Mouse (Mus musculus): ENCODE results near the gene AU018091. TPM values are rescaled to one million over a fixed set of nuclear protein-coding genes. Genes with fewer than 3 reads are reported as not detected.
A peak's percentile ranks its signal among the peaks of the same experiment; 100 is the strongest.
"Not testable (repeated sequence)": the region's sequence is repeated elsewhere in the genome, so short reads cannot be mapped to it uniquely, and the experiment has no call there.

Gene AU018091
- total and polyA plus RNA-seq, 2 experiments from 2014 or later: not detected

GRCm38 (mm10) chr7:3194531-3194930 is 25.5 kb upstream of the AU018091 start:
- no peak overlapping the region for H3K4me2 ChIP-seq (ENCODE audit: low read depth)
- H3K36me3 ChIP-seq (ENCODE audit: insufficient read depth): no peaks in the 10 kb centered on the region
- WGBS: 96% methylated on average over 4 of the region's 4 CpGs
- H3K4me1 ChIP-seq (ENCODE audit: insufficient read depth): no peaks in the 10 kb centered on the region
- H3K27me3 ChIP-seq (ENCODE audit: insufficient read depth, low read length): no peaks in the 10 kb centered on the region
- H3K9ac ChIP-seq: no peak overlapping the region
- no peak overlapping the region for H3K4me3 ChIP-seq (ENCODE audit: low read depth, low read length)
- no peak for ATAC-seq
- H3K27ac ChIP-seq (ENCODE audit: low read depth, low read length): no peak overlapping the region
- no peak for TF ChIP-seq CTCF (IDR thresholded peaks at IDR 0.05; ENCODE audit: low read depth)
- no peaks in the 10 kb centered on the region for H3K9me3 ChIP-seq (ENCODE audit: low read length)
- DNase-seq: no peak

GRCm38 (mm10) chr7:3193905-3194304 is 24.9 kb upstream of the AU018091 start:
- WGBS: 12% methylated on average over 6 of the region's 6 CpGs
- Histone ChIP-seq H3K4me3 (ENCODE audit: low read depth, low read length) (no peak overlapping the region), H3K36me3 (ENCODE audit: insufficient read depth) (no peaks in the 10 kb centered on the region), H3K9me3 (ENCODE audit: low read length) (no peaks in the 10 kb centered on the region), H3K27me3 (ENCODE audit: insufficient read depth, low read length) (no peaks in the 10 kb centered on the region), H3K27ac (ENCODE audit: low read depth, low read length) (no peak overlapping the region), H3K9ac (no peak overlapping the region), H3K4me1 (ENCODE audit: insufficient read depth) (no peaks in the 10 kb centered on the region), H3K4me2 (ENCODE audit: low read depth) (no peak overlapping the region)
- ATAC-seq (no peak), DNase-seq (no peak)
- TF ChIP-seq CTCF (IDR thresholded peaks at IDR 0.05; ENCODE audit: low read depth): 0 out of 2 replicates have a peak, but pooled peaks have one; percentile 13

- Histone ChIP-seq H3K36me3 (ENCODE audit: insufficient read depth) (no peaks in the 10 kb centered on the region), H3K9me3 (ENCODE audit: low read length) (no peaks in the 10 kb centered on the region), H3K27ac (ENCODE audit: low read depth, low read length) (no peak overlapping the region), H3K4me3 (ENCODE audit: low read depth, low read length) (no peak overlapping the region), H3K4me2 (ENCODE audit: low read depth) (no peak overlapping the region), H3K27me3 (ENCODE audit: insufficient read depth, low read length) (no peaks in the 10 kb centered on the region), H3K4me1 (ENCODE audit: insufficient read depth) (no peaks in the 10 kb centered on the region), H3K9ac (no peak overlapping the region)
- no peak for TF ChIP-seq CTCF (IDR thresholded peaks at IDR 0.05; ENCODE audit: low read depth)
- ATAC-seq (no peak), DNase-seq (no peak)
- 74% methylated on average over 4 of the region's 4 CpGs for WGBS
These were observed 24.1 kb upstream of the AU018091 start for GRCm38 (mm10) chr7:3193049-3193632.

GRCm38 (mm10) chr7:3191971-3192498 is 23.0 kb upstream of the AU018091 start:
- Histone ChIP-seq H3K36me3 (ENCODE audit: insufficient read depth) (no peaks in the 10 kb centered on the region), H3K4me1 (ENCODE audit: insufficient read depth) (no peaks in the 10 kb centered on the region), H3K4me3 (ENCODE audit: low read depth, low read length) (no peak overlapping the region), H3K4me2 (ENCODE audit: low read depth) (no peak overlapping the region), H3K27ac (ENCODE audit: low read depth, low read length) (no peak overlapping the region), H3K9ac (no peak overlapping the region), H3K27me3 (ENCODE audit: insufficient read depth, low read length) (no peaks in the 10 kb centered on the region), H3K9me3 (ENCODE audit: low read length) (no peaks in the 10 kb centered on the region)
- 90% methylated on average over 12 of the region's 12 CpGs for WGBS
- ATAC-seq: no peak
- DNase-seq: no peak
- no peak for TF ChIP-seq CTCF (IDR thresholded peaks at IDR 0.05; ENCODE audit: low read depth)

GRCm38 (mm10) chr7:3186726-3187125 is 17.7 kb upstream of the AU018091 start:
- 85% methylated on average over 2 of the region's 2 CpGs for WGBS
- H3K36me3 ChIP-seq (ENCODE audit: insufficient read depth); H3K27me3 ChIP-seq (ENCODE audit: insufficient read depth, low read length); DNase-seq; H3K27ac ChIP-seq (ENCODE audit: low read depth, low read length); H3K4me3 ChIP-seq (ENCODE audit: low read depth, low read length); H3K4me2 ChIP-seq (ENCODE audit: low read depth); H3K9ac ChIP-seq; H3K4me1 ChIP-seq (ENCODE audit: insufficient read depth); ATAC-seq; H3K9me3 ChIP-seq (ENCODE audit: low read length): not testable (repeated sequence)

- Histone ChIP-seq H3K27ac (ENCODE audit: low read depth, low read length) (no peak overlapping the region), H3K9ac (no peak overlapping the region), H3K36me3 (ENCODE audit: insufficient read depth) (no peaks in the 10 kb centered on the region), H3K4me2 (ENCODE audit: low read depth) (no peak overlapping the region), H3K27me3 (ENCODE audit: insufficient read depth, low read length) (no peaks in the 10 kb centered on the region), H3K9me3 (ENCODE audit: low read length) (no peaks in the 10 kb centered on the region), H3K4me3 (ENCODE audit: low read depth, low read length) (no peak overlapping the region), H3K4me1 (ENCODE audit: insufficient read depth) (no peaks in the 10 kb centered on the region)
- DNase-seq (no peak), ATAC-seq (no peak)
- WGBS: 78% methylated on average over 1 of the region's 1 CpGs
- no peak for TF ChIP-seq CTCF (IDR thresholded peaks at IDR 0.05; ENCODE audit: low read depth)
These were observed 17.1 kb upstream of the AU018091 start for GRCm38 (mm10) chr7:3186136-3186535.

- Histone ChIP-seq H3K9me3 (ENCODE audit: low read length) (no peaks in the 10 kb centered on the region), H3K4me1 (ENCODE audit: insufficient read depth) (no peaks in the 10 kb centered on the region), H3K27me3 (ENCODE audit: insufficient read depth, low read length) (no peaks in the 10 kb centered on the region), H3K9ac (no peak overlapping the region), H3K4me2 (ENCODE audit: low read depth) (no peak overlapping the region), H3K27ac (ENCODE audit: low read depth, low read length) (no peak overlapping the region), H3K36me3 (ENCODE audit: insufficient read depth) (no peaks in the 10 kb centered on the region), H3K4me3 (ENCODE audit: low read depth, low read length) (no peak overlapping the region)
- ATAC-seq (no peak), DNase-seq (no peak)
- TF ChIP-seq CTCF (IDR thresholded peaks at IDR 0.05; ENCODE audit: low read depth): peak; percentile 22
- WGBS: 54% methylated on average over 4 of the region's 4 CpGs
These were observed 15.4 kb upstream of the AU018091 start for GRCm38 (mm10) chr7:3184394-3184793.

GRCm38 (mm10) chr7:3180958-3181357 is 12.0 kb upstream of the AU018091 start:
- not testable (repeated sequence) for H3K27ac ChIP-seq (ENCODE audit: low read depth, low read length); H3K4me2 ChIP-seq (ENCODE audit: low read depth); ATAC-seq; H3K4me1 ChIP-seq (ENCODE audit: insufficient read depth); H3K36me3 ChIP-seq (ENCODE audit: insufficient read depth); H3K27me3 ChIP-seq (ENCODE audit: insufficient read depth, low read length); H3K9ac ChIP-seq; H3K9me3 ChIP-seq (ENCODE audit: low read length); DNase-seq; H3K4me3 ChIP-seq (ENCODE audit: low read depth, low read length)
- WGBS: 92% methylated on average over 24 of the region's 24 CpGs

Measured in forebrain, postnatal 0 days (tissue).